Mouse (Mus musculus) E14TG2a.4 (cell line): ENCODE measurements around the gene Trim62.

Experiments
- CTCF ChIP-seq: conservative IDR thresholded peaks from 2 replicates; pipeline ENCODE4 v1.5.1; 2014; ENCODE audit warnings: low read length
- NANOG ChIP-seq: IDR thresholded peaks from 2 replicates; pipeline ENCODE4 v1.6.1; 2014; ENCODE audit warnings: borderline replicate concordance, low read length, mixed read lengths

DNA sequence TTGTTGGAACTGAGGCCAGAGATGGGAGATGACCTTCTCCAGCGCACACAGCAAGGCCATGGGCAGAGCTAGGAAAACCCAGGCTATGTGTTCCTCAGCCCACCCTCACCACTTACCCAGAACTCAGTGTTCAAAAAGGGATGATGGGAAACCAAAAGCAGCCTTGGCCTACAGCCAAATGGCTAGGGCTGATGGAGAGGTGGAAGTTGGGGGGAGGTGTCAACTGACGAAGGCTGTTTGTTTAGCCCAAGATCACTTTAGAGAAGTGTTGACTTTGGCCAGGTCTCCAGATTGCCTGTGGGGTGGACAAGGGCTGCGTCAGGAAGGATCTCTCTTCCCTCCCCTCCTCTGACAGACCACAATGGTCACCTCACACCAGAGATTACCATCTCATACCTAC, 34.8 kb downstream of the Trim62 start:
- no peak for TF ChIP-seq NANOG
- no peak for TF ChIP-seq CTCF
